Mouse (Mus musculus) midbrain, embryonic 14.5 days (tissue): ENCODE measurements around the gene Camsap2. TPM values are rescaled to one million over a fixed set of nuclear protein-coding genes. Genes with fewer than 3 reads are reported as not detected.

Source experiments
- ATAC-seq: fragments of 200-750 bp; cut with Nextera tagmentation; 2 replicates; pipeline ENCODE4 v1.8.0; 2017; ENCODE audit warnings: moderate number of reproducible peaks, moderate library complexity; ENCODE audit not compliant: low FRiP score, low TSS enrichment
- DNase-seq: peaks from one replicate; pipeline ENCODE4 v3.0.0-alpha.2; 2015
- H3K27ac ChIP-seq: fragments of 300-500 bp; sonication (generic); replicated peaks from 2 replicates; pipeline ENCODE4 v1.5.1; 2014; ENCODE audit warnings: mild to moderate bottlenecking, low read depth, low read length, moderate library complexity
- H3K27me3 ChIP-seq: fragments of 300-500 bp; sonication (generic); 2 replicates; pipeline ENCODE4 v1.6.1; 2014; ENCODE audit warnings: low read length, control low read depth, mixed read lengths; ENCODE audit not compliant: control insufficient read depth, insufficient read depth
- H3K36me3 ChIP-seq: fragments of 300-500 bp; sonication (generic); 2 replicates; pipeline ENCODE4 v1.6.1; 2014; ENCODE audit warnings: low read length, control low read depth; ENCODE audit not compliant: control insufficient read depth, insufficient read depth
- H3K4me1 ChIP-seq: fragments of 300-500 bp; sonication (generic); 2 replicates; pipeline ENCODE4 v1.6.1; 2014; ENCODE audit warnings: mild to moderate bottlenecking, antibody characterized with exemption, low read length, control low read depth; ENCODE audit not compliant: control insufficient read depth, insufficient read depth
- H3K4me2 ChIP-seq: fragments of 300-500 bp; sonication (generic); 2 replicates; pipeline ENCODE4 v1.6.1; 2014; ENCODE audit warnings: mild to moderate bottlenecking, low read length, moderate library complexity
- H3K4me3 ChIP-seq: fragments of 300-500 bp; sonication (generic); replicated peaks from 2 replicates; pipeline ENCODE4 v1.5.1; 2014; ENCODE audit warnings: low read depth, low read length
- H3K9ac ChIP-seq: fragments of 300-500 bp; sonication (generic); replicated peaks from 2 replicates; pipeline ENCODE4 v1.6.1; 2014; ENCODE audit warnings: mild to moderate bottlenecking, low read length, moderate library complexity
- H3K9me3 ChIP-seq: fragments of 300-500 bp; sonication (generic); 2 replicates; pipeline ENCODE4 v1.6.1; 2016; ENCODE audit warnings: low read length, control low read depth, mixed read lengths; ENCODE audit not compliant: control insufficient read depth
- WGBS: fragments of 180-500 bp; shearing (Covaris S2); extraction: QIAGEN DNeasy Blood & Tissue Kit; methylation state at CpG from one replicate; pipeline ENCODE4 v1.1.7; 2014; 5-methylcytosine and 5-hydroxymethylcytosine counted together
- polyA plus RNA-seq: library from polyadenylated mRNA; unstranded; fragments of >200 nt; fragmentation: Nextera tagmentation; extraction: Ambion mirVana; gene quantifications from 2 replicates; pipeline ENCODE4 v1.2.1, GENCODE M21; 2014

The Camsap2 gene
- polyA plus RNA-seq, 1 experiment from 2014 or later: 63.8 TPM

DNA sequence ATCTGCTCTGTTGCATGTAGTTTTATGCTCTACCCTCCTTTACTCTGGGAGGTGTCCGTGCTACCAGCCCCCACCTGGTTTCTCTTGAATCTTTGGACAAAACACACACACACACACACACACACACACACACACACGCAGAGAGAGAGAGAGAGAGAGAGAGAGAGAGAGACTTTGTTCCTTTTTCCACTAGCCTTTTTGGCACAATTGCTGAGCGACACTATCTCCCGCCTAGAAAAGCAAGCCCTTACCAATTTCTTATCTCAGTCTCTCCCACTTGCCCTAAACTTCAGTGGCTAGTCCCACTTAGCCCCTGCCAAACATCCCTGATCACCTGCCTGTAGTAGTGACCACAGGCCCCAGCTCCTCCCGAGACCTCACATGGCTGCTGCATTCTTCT lies 101.4 kb downstream of the Camsap2 start:
- Histone ChIP-seq H3K27ac (no peak overlapping the region), H3K9ac (no peak overlapping the region), H3K36me3 (no peaks in the 10 kb centered on the region), H3K4me2 (no peak overlapping the region), H3K9me3 (no peaks in the 10 kb centered on the region), H3K4me1 (no peaks in the 10 kb centered on the region), H3K27me3 (no peaks in the 10 kb centered on the region), H3K4me3 (no peak overlapping the region)
- ATAC-seq: no peak
- DNase-seq: no peak
- WGBS: 90% methylated on average over 4 of the region's 5 CpGs

DNA sequence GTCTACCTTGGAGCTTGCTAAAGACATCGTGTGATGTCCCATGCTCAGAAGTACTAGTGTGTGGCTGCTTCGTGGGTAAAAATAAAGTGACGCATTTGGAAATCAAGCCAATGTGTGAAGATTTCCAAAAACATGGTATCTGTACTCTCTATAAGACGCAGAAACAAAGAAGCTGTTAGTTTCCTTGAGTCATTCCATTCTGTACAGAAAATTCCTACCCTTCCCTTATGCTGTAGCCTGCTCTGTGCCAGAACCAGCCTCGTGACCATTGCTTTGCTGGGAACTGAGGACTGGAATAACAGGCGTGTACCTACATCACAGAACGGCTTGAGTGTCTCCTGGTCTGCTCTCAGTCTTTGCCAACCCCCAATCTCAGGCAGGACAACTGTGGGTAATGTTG lies 104.1 kb downstream of the Camsap2 start:
- no peak for DNase-seq
- 91% methylated on average over 7 of the region's 7 CpGs for WGBS
- no peak overlapping the region for H3K4me2 ChIP-seq
- no peaks in the 10 kb centered on the region for H3K4me1 ChIP-seq
- H3K36me3 ChIP-seq: no peaks in the 10 kb centered on the region
- H3K9ac ChIP-seq: no peak overlapping the region
- H3K27ac ChIP-seq: no peak overlapping the region
- H3K9me3 ChIP-seq: no peaks in the 10 kb centered on the region
- no peaks in the 10 kb centered on the region for H3K27me3 ChIP-seq
- H3K4me3 ChIP-seq: no peak overlapping the region
- ATAC-seq: no peak

DNA sequence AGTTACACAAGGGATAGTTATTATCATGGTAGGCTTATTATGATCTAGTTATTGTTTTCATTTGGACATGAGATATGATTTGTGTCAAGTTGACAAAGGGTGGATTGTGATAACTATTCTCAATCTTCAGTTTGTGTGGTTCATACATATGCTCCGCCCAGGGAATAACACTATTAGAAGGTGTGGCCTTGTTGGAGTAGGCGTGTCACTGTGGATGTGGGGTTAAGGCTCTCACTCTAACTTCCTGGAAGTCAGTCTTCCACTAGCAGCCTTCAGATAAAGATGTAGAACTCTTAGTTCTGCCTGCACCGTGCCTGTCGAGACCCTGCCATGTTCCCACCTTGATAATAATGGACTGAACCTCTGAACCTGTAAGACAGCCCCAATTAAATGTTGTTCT lies 107.4 kb downstream of the Camsap2 start:
- Histone ChIP-seq H3K27me3 (no peaks in the 10 kb centered on the region), H3K36me3 (no peaks in the 10 kb centered on the region), H3K4me3 (no peak overlapping the region), H3K9ac (no peak overlapping the region), H3K27ac (no peak overlapping the region), H3K9me3 (no peaks in the 10 kb centered on the region), H3K4me2 (no peak overlapping the region), H3K4me1 (no peaks in the 10 kb centered on the region)
- WGBS: 84% methylated on average over 4 of the region's 4 CpGs
- no peak for ATAC-seq
- DNase-seq: no peak

DNA sequence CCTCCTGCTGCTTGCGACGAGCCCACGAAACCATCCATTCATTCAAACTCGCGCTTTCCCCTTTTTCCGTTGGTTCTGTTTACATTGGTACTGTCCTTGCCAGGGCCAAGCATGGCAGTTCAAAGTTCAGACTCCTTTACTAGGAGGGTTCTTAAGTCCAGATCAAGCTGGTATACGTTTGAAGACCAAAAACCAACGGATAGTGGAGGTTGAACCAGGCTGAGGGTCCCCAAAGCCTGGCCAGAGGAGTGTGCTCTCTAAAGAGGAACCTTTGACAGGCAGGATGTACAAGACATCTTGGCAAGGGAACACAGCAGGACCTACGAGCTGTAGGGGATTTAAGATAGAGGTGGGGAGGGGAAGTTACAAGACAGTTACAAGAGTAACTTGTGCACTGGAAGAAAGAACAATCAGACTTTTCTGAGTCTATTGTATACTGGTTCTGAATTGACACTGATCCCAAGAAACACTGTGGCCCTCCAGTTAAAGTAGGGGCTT lies 111.3 kb downstream of the Camsap2 start:
- Histone ChIP-seq H3K9me3 (no peaks in the 10 kb centered on the region), H3K9ac (peak overlapping the region; percentile 55), H3K27ac (no peak overlapping the region), H3K36me3 (no peaks in the 10 kb centered on the region), H3K4me3 (peak overlapping the region; percentile 50), H3K4me1 (peaks cover 27% of the 10 kb centered on the region), H3K4me2 (peak overlapping the region; percentile 81), H3K27me3 (peaks cover 8% of the 10 kb centered on the region; the same call in 1 of the 2 replicates)
- ATAC-seq (no peak), DNase-seq (no peak)
- 3% methylated on average over 9 of the region's 9 CpGs for WGBS

DNA sequence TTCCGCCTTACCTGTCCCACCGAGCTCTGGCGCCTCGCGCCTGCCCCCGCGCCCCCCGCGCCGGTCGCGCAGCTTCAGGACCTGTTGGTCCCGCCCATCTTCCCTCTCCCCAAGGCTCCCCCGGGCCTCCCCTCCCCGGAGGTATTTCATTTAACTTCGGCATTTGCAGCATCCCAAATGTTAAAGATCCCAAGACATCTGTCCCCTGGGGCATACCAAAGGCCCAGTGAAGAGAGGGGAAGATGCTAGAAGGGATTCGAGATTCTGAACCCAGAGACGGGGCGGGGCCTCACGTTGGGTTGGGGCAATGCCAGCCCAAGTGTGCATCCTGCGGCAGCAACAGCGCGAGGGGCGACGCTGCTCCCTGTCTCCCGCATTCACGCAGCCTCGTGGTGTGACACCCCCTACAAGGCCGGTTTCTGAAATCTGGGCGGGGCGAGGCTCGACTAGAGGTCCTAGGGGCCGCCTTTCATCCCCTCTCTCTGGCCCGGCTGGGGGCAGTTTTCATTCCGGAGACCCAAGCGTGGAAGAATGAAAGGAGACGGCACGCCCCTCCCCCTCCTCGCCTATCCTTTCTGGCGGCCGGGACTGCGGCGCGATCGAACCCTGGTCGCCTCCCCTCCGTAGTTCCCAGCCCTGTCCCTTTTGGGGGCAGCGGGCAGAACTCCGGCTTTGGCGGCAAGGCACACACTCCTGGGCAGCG lies 111.9 kb downstream of the Camsap2 start, which contains the start of gene Inava:
TSS of gene Inava (minus strand) at position 373 of the 703 bp plus-strand sequence.
- peak; percentile 83 for DNase-seq
- H3K4me3 ChIP-seq: peak within 1 kb of the TSS; percentile 50
- 2% methylated on average over 50 of the region's 51 CpGs for WGBS
- peaks cover 33% of the 10 kb centered on the region for H3K4me1 ChIP-seq
- peak within 1 kb of the TSS; percentile 55 for H3K9ac ChIP-seq
- H3K4me2 ChIP-seq: peak within 1 kb of the TSS; percentile 81
- H3K27me3 ChIP-seq: peaks cover 10% of the 10 kb centered on the region; the same call in 1 of the 2 replicates
- peak; percentile 74 for ATAC-seq
- no peaks in the 10 kb centered on the region for H3K9me3 ChIP-seq
- no peak within 1 kb of the TSS; the same call in 1 of the 2 replicates for H3K27ac ChIP-seq
- H3K36me3 ChIP-seq: no peaks in the 10 kb centered on the region

DNA sequence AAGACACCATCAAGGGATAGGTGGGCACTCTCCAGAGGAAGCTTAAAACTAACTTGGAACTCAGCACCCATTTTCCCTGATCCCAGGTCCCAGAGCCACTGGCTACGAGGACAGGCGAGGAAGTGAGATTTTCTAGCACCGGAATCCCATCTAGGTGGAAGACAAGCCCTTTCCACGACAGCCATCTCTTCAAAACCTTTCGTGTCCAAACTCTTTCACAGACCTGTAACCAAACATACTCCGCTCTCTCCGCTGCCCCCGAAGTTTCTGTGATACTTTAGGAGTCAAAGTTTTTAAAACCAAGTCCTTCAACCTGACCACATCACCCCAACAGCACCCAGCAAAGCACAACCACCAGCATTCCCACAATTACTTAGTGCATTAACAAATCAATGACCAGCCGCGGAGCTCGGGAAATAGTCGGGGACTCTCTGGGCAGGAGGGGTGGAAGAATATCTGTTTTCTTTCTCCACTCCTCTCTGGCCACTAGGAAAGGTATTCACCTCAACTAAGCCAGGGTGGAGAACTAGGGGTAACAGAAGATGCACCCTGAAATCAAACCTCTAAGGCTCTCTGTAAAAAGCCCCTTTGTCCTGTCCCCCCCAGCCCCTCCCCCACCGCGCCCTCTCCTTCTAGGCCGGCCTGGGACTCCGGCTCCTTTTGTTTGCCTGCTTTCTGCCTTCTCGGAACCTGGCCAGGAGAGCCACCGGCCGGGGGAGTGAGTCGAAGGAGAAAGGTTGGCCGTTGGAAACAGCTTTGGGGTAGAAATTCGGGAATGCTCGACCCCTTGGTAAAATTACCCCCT lies 112.7 kb downstream of the Camsap2 start:
- Histone ChIP-seq H3K9me3 (no peaks in the 10 kb centered on the region), H3K4me2 (peak overlapping the region; percentile 81), H3K27ac (no peak overlapping the region), H3K36me3 (no peaks in the 10 kb centered on the region), H3K4me3 (peak overlapping the region; percentile 50), H3K4me1 (peaks cover 41% of the 10 kb centered on the region), H3K9ac (peak overlapping the region; percentile 55), H3K27me3 (peaks cover 10% of the 10 kb centered on the region; the same call in 1 of the 2 replicates)
- ATAC-seq: no peak
- 1% methylated on average over 23 of the region's 23 CpGs for WGBS
- peak; percentile 47 for DNase-seq

DNA sequence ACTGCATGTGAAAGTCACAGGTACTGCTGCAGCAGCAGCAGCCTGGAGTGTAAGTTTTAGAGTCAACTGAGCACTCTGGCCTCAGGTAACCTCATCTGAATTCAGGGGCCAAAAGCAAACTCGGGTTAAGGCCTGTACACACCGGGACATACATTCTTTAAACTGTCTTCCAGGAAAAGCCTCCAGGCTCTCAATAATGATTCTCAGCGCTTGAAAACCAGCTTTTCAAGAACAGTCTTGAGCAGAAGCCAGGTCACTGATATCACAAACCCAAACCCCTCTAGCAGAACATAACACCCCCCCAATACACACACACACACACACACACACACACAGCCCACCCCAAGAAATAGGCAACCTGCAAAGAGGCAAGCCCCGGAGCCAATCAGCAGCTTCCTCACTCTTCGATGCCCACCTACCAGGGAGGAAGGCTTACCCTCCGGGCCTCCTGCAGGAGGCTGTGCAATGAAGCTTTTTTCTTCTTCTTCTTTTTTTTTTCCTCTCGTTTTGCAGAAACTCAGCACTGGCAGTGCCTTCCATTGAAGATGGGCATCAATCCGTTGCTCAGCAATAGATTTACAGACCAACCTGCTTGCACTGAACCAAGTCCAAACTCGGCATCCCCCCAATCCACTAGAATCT lies 113.5 kb downstream of the Camsap2 start:
- peaks cover 46% of the 10 kb centered on the region for H3K4me1 ChIP-seq
- peak; percentile 52 for DNase-seq
- peak overlapping the region; percentile 81 for H3K4me2 ChIP-seq
- peaks cover 10% of the 10 kb centered on the region; the same call in 1 of the 2 replicates for H3K27me3 ChIP-seq
- WGBS: 2% methylated on average over 9 of the region's 9 CpGs
- no peak overlapping the region for H3K27ac ChIP-seq
- ATAC-seq: no peak
- H3K9me3 ChIP-seq: no peaks in the 10 kb centered on the region
- H3K36me3 ChIP-seq: no peaks in the 10 kb centered on the region
- peak overlapping the region; percentile 50 for H3K4me3 ChIP-seq
- H3K9ac ChIP-seq: no peak overlapping the region

DNA sequence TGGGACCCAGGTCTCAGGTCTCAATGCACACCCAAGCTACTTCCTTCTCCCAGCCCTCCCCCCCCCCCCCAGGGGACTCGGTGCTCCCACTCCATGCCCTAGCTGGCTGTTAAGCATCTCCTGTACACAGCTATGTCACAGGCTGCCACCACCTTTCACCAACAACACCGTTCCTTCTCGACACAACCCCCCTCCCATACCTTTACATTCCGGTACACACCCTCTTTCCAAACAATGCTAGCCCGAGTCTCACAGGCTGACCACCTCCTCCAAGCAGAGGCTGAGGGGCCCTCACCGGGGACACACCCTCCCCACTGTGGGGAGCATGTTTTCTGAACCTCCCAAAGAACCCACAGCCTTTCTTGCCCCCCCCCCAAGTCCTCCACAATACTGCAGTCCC lies 114.3 kb downstream of the Camsap2 start:
- 2% methylated on average over 6 of the region's 6 CpGs for WGBS
- H3K27ac ChIP-seq: no peak overlapping the region
- peaks cover 46% of the 10 kb centered on the region for H3K4me1 ChIP-seq
- ATAC-seq: no peak
- no peaks in the 10 kb centered on the region for H3K36me3 ChIP-seq
- peaks cover 10% of the 10 kb centered on the region; the same call in 1 of the 2 replicates for H3K27me3 ChIP-seq
- H3K4me2 ChIP-seq: peak overlapping the region; percentile 81
- H3K9me3 ChIP-seq: no peaks in the 10 kb centered on the region
- H3K4me3 ChIP-seq: peak overlapping the region; percentile 50; the same call in 1 of the 2 replicates
- no peak for DNase-seq
- no peak overlapping the region for H3K9ac ChIP-seq
